Mouse (Mus musculus) left cerebral cortex, adult 11 months (tissue): Measurements from ENCODE around the gene Clec18a.
"Not testable (repeated sequence)": the region's sequence is repeated elsewhere in the genome, so short reads cannot be mapped to it uniquely, and the experiment has no call there.

Source experiments
- DNase-seq: peaks from one replicate; pipeline ENCODE4 v3.0.0; 2022; ENCODE audit warnings: low spot score

Gene Clec18a

DNA sequence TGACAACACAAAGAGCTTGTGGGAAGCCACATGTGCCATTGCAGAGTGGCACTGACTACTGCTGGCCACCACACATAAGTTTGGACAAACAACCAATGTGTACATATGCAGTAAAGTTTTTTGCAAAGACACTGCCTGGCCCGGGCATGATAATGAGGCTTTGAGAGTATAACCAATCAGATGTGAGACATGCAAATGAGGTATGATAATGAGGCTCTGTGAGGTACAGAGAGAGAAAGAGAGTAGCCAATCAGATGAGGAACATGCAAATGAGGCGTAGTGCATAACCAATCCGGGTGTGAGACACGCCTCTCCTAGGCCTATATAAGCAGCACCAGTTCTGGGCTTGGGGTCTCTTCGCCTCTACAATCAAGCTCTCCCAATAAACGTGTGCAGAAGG lies at the start of gene Clec18a:
Gene Clec18a (minus strand): TSS at position 101 of the 400 bp plus-strand sequence.
- DNase-seq = not testable (repeated sequence)

DNA sequence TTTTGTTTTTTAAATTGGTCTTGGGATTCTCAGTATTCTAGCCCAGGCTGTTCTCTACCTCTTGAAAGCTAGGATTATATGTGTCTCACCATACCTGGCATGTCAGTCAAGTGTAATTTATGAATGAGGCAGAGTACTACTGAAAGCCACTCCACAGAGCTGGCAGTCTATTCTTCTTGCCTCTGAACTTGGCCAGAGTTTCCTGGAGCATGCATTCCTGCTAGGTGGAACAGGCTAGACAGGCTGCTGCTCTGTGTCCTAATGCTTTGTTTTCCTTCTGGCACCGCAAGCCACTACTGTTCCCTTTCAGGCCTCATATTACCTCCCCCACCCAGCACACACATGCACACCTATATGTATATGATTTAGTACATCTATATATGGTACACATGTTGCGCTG lies 38.5 kb upstream of the Clec18a start:
- DNase-seq = no peak

DNA sequence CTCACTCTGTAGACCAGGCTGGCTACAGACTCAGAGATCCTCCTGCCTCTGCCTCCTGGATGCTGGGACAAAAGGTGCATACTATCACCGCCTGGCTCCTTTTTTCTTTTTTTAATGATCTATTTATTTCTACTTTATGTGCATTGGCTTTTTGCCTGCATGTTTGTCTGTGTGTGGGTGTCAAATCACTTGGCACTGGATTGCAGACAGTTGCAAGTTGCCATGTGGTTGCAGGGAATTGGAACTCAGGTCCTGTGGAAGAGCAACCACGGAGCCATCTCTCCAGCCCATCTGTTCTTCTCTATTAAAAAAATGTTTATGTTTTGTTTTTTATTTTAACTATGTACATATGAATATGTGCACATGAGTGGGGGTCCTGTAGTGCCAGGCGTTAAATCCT lies 27.3 kb upstream of the Clec18a start:
- no peak for DNase-seq

DNA sequence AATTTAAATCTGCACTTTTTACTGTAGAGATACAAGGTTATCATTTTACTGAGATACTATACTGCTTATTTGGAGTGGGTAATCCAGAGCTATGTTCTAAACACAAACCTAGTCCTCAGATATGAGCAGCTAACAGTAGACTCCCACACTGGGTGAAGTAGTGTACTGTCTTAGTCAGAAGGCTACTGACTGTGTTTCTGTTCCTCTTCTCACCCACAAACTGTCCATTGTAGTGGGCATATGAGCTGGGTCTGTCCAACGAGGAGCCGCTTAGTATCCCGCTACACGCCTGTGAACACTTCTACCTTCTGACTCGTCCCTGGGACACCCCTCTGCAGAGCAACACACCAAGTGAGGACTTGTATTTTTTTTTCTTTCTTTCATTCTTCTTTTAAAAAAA lies 22.7 kb upstream of the Clec18a start:
- no peak for DNase-seq

DNA sequence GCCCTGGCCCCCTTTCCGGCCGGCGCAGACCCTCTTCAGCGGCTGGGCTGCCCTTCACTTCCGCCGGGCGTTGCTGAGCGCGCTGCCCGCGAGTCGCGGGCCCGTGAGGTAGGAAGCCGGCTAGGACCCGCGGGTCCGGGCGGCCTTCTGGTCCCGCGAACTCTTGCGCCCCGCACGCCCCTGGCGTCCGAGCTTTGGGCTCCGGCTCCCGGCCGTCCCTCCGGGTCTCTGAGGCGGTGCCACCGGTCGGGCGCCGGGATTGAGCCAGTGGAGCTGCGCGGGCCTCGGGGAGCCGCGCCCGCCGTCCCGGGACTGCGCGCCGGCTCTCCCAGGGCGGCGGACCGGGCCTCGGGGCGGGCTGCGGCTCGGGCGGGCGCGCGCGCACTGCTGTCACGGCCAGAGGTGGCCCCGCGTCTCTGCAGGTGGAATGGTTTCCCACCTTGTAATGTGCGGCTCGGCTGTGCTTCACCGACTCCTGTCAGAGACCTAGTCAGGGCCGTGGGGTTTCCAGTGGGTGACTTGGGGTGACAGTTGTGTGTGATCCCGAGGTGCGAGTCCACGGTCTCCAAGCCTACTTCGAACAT lies 2.6 kb upstream of the Clec18a start:
- not testable (repeated sequence) for DNase-seq

DNA sequence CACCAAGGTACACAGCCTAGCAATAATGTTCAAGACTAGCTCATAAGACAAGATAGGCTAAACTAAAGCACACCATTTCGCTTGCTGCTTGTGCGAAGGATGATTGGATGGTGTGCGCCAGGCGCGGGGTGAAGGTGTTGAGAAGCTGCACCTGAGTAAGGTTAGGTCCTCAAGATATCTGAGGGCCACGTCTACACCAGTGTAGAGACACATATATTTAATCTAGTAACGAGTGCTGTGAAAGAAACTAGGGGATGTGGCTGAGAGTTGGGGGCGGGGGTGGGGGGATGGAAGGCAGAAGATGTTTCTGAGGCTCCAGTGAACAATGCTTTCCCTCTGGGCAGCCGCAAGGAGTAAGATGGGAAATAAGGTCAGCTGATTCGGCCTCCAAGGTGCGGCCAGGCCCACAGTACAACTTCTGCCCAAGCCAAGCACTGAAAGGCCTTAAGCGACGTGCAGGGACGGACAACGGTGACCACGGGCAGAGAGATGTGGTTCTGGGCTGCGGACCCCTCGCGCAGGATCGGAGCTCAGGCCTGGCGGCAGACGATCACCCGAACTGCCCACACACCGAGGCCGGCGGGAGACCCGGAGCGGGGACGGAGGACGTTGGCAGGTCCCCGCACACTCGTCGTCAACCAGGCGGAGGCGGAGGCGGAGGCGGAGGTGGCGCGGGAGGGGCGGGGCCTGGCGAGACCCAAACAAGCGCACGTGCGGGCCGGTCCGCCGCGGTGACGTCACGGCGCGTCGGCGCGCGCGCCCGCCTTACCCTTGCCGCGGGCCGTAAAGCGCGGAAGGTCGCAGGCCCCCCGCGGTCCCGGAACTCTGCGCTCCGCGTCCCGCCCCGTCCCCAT lies 1.9 kb upstream of the Clec18a start, which contains the start of gene Pdpr:
Gene Pdpr (plus strand): TSS at position 766 of the 854 bp plus-strand sequence.
- DNase-seq = peak; percentile 79

DNA sequence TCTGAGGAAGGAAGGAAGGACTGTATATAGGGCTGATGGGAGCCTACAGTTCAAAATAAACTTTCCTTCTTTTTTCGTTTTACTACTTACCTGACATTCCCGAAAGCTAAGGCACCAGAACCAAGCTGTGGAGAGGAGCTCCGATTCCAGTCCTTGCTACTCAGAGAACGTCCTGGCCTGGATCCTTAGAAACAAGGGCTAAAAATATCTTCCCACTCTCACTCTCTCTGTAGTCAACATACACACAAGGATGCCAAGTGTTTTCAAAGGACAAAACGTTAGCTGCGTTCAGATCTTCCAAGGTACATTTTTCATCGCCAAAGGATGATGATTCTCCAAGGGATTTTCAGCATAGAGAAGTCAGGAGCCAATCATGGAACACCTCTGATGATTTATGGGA lies 520 bp downstream of the Clec18a start:
- DNase-seq = no peak

DNA sequence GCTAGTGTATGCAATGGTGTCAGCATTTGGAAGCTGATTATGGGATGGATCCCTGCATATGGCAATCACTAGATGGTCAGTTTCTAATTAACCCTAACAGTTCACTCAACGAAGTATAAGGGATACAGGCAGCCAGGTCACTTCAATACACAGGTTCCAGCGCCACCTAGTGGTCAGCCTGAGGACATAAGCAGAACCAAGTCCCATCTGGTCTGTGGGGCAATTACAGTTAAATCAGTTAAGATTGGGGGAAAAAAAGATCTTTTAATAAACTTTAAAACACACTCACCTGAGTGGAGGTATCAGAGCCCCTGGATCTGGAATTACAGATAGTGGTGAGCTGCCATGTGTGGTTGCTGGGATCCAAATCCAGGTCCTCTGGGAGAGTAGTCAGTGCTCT lies 2.1 kb downstream of the Clec18a start:
- peak; percentile 37 for DNase-seq

DNA sequence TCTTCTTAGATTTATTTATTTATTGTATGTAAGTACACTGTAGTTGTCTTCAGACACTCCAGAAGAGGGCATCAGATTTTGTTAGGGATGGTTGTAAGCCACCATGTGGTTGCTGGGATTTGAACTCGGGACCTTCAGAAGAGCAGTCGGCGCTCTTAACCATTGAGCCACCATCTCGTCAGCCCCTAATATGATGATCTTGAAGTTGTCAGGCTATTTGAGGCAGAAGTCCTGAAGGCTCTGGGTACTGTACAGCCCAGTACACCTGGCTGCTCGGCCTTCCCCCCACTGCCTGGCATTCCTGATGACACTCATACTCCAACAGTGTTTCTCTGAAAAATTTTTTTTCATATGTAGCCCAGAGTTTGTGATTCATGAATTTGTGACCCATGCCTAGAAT lies 8.3 kb downstream of the Clec18a start:
- DNase-seq = not testable (repeated sequence)

DNA sequence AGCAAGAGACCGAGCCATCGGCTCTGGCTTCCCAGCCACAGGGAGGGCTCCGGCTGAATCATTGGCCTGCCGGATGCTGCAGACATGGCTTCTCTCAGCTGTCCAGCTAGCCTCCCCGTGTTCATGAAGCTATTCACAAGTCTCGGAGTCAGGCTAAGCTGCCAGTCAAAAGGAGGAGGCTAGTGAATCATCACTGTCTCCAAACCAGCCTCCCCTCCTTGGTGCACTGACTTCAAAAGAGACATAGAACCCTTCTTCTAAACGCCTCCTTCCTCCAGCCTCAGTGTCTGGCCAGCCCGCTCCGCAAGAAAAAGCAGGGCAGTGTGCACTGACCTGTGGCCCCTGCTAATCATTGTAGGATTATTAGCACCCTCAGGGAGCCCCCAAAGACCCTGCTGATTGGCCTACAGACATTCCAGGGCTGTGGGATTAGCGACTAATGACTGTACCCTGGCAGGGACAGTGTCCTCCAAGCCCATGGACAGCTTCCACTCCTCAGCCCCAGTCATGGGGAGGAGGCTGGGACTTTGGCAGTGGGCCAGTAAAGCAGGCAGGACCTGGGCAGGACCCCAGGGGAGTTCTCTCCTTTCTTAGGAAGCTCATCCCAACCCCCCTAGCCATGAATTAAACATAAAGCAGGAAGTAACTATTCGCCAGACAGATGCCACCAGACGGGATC lies 10.5 kb downstream of the Clec18a start:
- DNase-seq = no peak

DNA sequence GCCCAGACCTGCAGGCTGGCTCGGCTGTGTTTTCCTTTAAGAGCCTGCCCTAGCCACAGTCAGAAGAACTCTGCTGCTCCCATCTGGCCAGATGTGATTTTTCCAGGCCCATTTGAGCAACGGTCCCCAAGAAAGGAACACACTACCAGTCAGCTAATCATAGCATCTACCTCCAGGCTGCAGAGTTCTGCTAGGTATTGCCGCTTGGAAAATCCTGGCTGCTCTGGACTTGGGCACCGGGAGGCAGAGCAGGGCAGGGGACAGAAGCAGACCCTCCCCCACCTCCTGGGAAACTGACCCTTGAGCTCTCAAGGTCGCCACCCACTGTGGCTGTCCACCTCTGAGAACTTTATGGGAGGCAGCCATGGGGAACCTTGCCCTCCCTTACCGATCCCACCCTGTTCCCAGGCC lies 12.4 kb downstream of the Clec18a start:
- DNase-seq = no peak

DNA sequence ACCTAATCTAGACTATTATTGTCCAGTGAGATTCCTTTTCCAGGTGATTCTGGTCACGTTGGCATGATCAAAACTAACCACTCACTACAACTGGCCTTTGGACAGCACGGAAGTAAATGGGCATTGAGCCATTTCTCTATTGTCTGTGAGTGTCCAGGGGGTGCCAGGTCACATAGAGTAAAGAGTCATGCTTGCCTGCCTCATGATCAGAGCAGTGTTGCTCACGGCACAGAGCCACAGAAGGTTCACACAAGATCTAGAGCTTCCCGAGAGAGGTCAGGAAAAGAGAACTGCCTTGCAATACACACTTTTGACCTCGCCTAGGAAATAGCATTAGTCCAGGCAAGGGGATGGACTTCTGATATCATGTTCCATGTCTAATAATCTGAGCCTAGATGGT lies 12.8 kb downstream of the Clec18a start:
- DNase-seq = no peak

DNA sequence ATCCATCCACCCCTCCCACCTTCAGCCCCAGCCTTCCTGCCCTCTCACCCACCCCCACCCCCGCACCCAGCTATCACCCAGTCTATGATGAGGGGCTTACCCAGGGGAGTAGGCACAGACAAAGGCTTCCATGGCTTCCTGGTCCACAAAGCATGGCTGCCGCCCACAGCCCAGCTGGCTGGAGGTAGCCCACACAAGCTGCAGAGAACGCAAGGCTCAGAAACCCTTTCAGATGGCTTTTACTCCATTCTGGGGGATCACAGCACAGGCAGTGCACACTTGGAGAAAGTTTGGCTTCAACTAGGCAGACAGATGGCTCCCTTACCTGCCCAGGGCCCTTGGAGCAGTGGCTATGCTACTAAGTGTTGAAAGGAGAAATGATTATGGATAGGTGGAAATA lies 16.3 kb downstream of the Clec18a start:
- DNase-seq = no peak

DNA sequence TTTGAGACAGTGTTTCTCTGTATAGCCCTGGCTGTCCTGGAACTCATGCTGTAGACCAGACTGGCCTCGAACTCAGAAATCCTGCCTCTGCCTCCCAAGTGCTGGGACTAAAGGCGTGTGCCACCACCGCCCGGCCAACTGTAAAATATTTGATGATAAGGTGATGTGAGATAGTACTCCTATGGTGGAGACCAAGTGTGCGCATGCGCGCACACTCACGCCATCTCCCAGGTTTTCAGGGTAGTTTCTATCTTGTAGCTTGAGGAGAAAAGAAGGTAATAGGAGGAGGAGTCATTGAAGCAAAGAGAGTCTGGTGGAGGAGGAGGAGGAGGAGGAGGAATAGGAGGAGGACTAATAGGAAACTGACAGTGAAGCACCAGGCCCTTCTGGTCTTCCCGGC lies 23.6 kb downstream of the Clec18a start:
- DNase-seq = not testable (repeated sequence)

DNA sequence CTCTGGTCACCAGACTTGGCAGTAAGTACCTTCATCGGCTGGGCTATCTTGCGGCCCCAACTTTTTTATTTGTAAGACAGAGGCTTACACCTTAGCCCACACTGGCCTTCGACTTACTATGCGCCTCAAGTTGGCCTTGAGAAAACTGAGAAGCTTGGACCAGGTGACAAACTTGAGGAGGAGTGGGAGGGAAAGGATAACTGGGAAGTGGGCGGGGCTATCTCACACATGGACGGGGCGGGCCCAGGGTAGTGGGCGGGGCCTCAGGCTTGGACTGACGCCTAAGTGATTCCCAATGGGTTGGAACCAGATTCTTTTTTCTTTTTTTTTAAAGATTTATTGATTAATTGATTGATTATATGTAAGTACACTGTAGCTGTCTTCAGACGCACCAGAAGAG lies 24.8 kb downstream of the Clec18a start:
- DNase-seq = no peak

DNA sequence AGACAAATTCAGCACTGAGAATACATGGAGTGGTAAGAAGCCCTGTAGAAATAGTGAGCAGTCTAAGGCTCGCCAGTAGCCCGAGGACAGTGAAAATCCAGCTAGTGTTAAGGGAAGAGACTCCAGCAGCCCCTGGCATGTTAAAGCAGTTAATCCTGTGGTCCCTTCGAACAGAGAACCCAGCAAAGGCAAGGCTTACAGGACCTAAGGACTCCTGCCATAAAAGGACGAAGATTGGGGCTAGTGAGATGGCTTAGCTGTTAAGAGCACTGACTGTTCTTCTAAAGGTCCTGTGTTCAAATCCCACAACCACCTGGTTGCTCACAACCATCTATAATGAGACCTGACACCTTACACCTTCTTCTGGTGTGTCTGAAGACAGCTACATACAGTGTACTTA lies 25.9 kb downstream of the Clec18a start:
- DNase-seq = no peak

DNA sequence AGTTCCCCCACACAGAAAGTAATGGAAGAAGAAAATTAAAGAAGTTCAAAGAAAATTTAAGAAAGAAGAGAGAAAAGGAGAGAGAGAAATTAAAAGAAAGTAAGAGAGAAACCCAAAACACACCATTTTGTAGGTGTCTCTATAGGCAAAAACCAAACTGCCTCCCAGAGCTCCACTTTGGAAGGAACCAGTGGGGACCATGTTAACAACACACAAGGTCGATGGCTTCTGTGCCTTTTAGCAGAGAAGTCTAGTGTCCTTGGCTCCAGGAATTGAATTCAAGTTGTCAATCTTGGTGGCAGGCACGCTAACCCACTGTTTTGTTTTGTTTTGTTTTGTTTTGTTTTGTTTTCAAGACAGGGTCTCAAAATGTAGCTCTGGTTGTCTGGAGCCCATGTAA lies 29.3 kb downstream of the Clec18a start:
- DNase-seq = no peak

DNA sequence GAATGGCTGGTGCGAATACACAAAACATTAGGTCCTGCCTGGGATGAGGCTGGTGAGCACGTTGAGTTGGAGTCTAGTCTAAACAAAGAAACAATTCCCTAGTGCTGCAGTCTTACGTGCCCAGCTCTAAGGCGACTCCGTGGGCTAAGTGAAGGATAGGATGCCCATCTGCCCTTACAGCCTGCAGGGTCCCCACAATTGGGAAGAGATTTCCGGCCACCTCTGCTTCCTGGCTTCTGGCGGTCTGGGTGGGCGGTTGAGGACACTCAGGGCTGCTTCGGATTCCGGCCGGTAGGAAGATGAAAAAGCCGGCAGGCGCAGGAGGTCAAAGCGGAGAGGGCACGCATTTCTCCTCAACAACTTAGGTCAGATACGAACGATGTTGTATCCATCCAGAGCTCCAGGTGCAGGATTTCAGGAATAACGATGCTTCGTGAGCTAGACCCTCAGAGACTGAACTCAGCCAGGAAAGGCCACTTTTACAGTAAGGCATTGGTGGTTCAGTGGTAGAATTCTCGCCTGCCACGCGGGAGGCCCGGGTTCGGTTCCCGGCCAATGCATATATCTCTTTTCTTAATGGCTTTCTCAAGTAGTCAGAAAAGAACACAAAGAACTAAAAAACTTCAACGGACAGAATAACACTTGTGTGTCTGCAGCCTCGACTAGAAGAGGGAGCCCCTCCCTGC lies 30.0 kb downstream of the Clec18a start:
- DNase-seq = peak; percentile 82

DNA sequence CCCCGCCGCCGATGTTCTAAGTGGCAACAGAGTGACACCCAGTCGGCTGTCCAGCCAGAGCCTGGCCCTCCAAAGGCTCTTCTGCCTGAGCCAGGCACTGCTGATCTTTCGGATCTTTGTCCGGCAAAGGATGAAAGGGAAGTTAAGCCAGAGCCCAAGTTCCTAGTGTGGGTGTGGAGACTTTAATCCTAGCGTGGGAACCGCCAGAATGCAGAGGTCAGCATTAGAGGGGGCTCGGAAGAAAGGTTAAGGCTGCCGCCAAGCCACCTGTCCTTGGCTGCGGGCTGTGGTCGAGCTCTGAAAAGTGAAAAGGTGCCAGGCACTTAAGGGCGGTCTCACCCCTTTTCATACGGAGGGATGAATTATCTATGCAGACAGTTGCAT lies 30.5 kb downstream of the Clec18a start:
- DNase-seq = no peak

DNA sequence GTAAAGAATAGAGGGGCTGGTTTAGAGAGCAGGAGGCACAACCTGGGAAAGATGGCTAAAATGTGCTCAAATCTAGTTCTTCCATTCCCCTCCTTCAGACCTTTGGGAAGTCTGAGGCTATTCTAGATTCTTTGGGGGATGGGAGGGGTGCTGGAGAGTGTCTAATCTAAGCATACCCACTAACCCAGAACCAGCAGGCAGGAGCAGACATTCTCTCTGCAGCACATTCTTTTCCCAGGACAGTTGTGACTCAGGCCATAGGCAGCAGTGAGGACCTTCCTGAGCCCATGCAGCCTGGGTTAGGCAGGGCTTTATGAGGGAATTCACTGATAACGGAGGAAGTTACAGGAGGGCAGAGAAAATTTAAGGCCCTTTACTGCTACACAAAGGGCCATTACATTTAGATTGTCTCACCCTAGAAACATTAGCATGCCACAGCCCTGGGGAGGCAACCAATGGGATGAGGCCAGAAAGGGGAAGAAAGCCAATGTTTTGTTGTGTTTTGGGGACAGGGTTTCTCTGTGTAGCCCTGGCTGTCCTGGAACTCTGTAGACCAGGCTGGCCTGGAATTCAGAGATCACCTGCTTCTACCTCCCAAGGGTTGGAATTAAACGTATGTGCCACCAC lies 33.2 kb downstream of the Clec18a start:
- DNase-seq = no peak

DNA sequence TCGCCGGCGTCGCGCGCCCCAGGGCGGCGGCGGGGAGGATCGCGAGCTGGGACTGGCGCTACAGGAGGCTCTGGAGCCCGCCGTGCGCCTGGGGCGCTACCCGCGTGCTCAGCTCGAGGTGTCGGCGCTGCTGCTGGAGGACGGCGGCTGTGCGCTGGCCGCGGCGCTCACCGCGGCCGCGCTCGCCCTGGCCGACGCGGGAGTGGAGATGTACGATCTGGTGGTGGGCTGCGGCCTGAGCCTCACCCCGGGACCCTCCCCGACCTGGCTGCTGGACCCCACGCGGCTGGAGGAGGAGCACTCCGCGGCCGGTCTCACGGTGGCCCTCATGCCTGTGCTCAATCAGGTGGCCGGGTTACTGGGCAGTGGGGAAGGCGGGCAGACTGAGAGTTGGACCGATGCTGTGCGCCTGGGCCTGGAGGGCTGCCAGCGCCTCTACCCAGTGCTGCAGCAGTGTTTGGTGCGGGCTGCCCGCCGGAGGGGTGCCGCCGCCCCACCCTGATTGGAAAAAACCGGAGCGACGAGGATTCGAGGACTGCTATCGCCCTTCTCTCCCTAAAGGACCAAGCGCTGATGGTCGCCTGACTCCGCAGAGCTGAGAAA lies 35.4 kb downstream of the Clec18a start:
- no peak for DNase-seq
